ENCODE assay signal across 32 mouse cellular contexts in genomic region chr3:80324726-80325125, GRCm38 (mm10).
"Had no signal": no experiment of that assay in that cellular context is flagged by ENCODE, and none has a peak within 500 bp of the region (broad histone marks: within the 10 kb centered on the region; RNA-seq: fewer than 3 reads in every experiment).

No protein-coding gene starts in this region.

- H3K4me3 ChIP-seq: limb, embryonic 10.5 days; limb, embryonic 12.5 days; limb, embryonic 13.5 days; limb, embryonic 15.5 days; liver, embryonic 12.5 days; liver, embryonic 13.5 days; liver, embryonic 15.5 days; lung, embryonic 15.5 days; megakaryocyte, embryonic 14.5 days; midbrain, embryonic 10.5 days; midbrain, embryonic 12.5 days; midbrain, embryonic 13.5 days; midbrain, embryonic 15.5 days; myocyte; neural tube, embryonic 12.5 days had no signal

- ATAC-seq: liver, embryonic 12.5 days; liver, postnatal 0 days; lung, postnatal 0 days; midbrain, embryonic 13.5 days; midbrain, embryonic 15.5 days; midbrain, embryonic 16.5 days had no signal

- H3K27me3 ChIP-seq: limb, embryonic 12.5 days; limb, embryonic 13.5 days; limb, embryonic 15.5 days; liver, embryonic 12.5 days; liver, embryonic 13.5 days; liver, embryonic 15.5 days; lung, embryonic 15.5 days; megakaryocyte, embryonic 14.5 days; midbrain, embryonic 12.5 days; midbrain, embryonic 13.5 days; midbrain, embryonic 15.5 days; neural tube, embryonic 12.5 days had no signal

- H3K36me3 ChIP-seq: limb, embryonic 10.5 days; limb, embryonic 12.5 days; limb, embryonic 13.5 days; limb, embryonic 15.5 days; liver, embryonic 12.5 days; liver, embryonic 13.5 days; liver, embryonic 15.5 days; lung, embryonic 15.5 days; midbrain, embryonic 10.5 days; midbrain, embryonic 12.5 days; midbrain, embryonic 13.5 days; midbrain, embryonic 15.5 days; neural tube, embryonic 12.5 days had no signal

- H3K27ac ChIP-seq: limb, embryonic 10.5 days; limb, embryonic 12.5 days; limb, embryonic 13.5 days; limb, embryonic 15.5 days; liver, embryonic 12.5 days; liver, embryonic 13.5 days; liver, embryonic 14.5 days; liver, embryonic 15.5 days; lung, embryonic 15.5 days; macrophage; midbrain, embryonic 10.5 days; midbrain, embryonic 12.5 days; midbrain, embryonic 13.5 days; midbrain, embryonic 15.5 days; neural tube, embryonic 12.5 days had no signal

- H3K4me1 ChIP-seq: limb, embryonic 10.5 days; limb, embryonic 12.5 days; limb, embryonic 13.5 days; limb, embryonic 15.5 days; liver, embryonic 12.5 days; liver, embryonic 13.5 days; liver, embryonic 15.5 days; lung, embryonic 15.5 days; megakaryocyte, embryonic 14.5 days; midbrain, embryonic 10.5 days; midbrain, embryonic 12.5 days; midbrain, embryonic 13.5 days; midbrain, embryonic 15.5 days; neural tube, embryonic 12.5 days had no signal

- H3K9ac ChIP-seq: limb, embryonic 12.5 days; limb, embryonic 13.5 days; limb, embryonic 15.5 days; liver, embryonic 12.5 days; liver, embryonic 13.5 days; liver, embryonic 14.5 days; liver, embryonic 15.5 days; liver, postnatal 0 days; lung, embryonic 14.5 days; lung, embryonic 15.5 days; midbrain, embryonic 12.5 days; midbrain, embryonic 13.5 days; midbrain, embryonic 15.5 days; neural tube, embryonic 12.5 days had no signal

- H3K9me3 ChIP-seq: limb, embryonic 10.5 days; limb, embryonic 12.5 days; limb, embryonic 13.5 days; limb, embryonic 15.5 days; liver, embryonic 12.5 days; liver, embryonic 13.5 days; liver, embryonic 15.5 days; lung, embryonic 15.5 days; megakaryocyte, embryonic 14.5 days; midbrain, embryonic 10.5 days; midbrain, embryonic 12.5 days; midbrain, embryonic 13.5 days; midbrain, embryonic 15.5 days; neural tube, embryonic 12.5 days had no signal

- DNase-seq: left cerebral cortex, postnatal 4 days; liver; liver, embryonic 13.5 days; liver, postnatal 0 days; lung, adult 18-20 months; lung, adult 2 months; lung, embryonic 14.5 days; lung, postnatal 10 days; lung, postnatal 14 days; lung, postnatal 36 days; lung, postnatal 4 days; midbrain, embryonic 14.5 days had no signal

- H3K4me2 ChIP-seq: limb, embryonic 12.5 days; limb, embryonic 13.5 days; limb, embryonic 15.5 days; liver, embryonic 11.5 days; liver, embryonic 12.5 days; liver, embryonic 13.5 days; liver, embryonic 15.5 days; lung, embryonic 14.5 days; lung, embryonic 15.5 days; midbrain, embryonic 11.5 days; midbrain, embryonic 12.5 days; midbrain, embryonic 13.5 days; midbrain, embryonic 15.5 days; neural tube, embryonic 12.5 days had no signal
